Mouse (Mus musculus): ENCODE measurements around the gene Cul5. TPM values are rescaled to one million over a fixed set of nuclear protein-coding genes. Genes with fewer than 3 reads are reported as not detected.

The Cul5 gene
- 10 to 100 TPM; 76.7 to 77.9 TPM for total RNA-seq (2021)
- long read RNA-seq, experiment 1, transcript Cul5-201 (19 exons, 3,585 nt) = major isoform, 83 of 112 reads
- long read RNA-seq, experiment 1, partial matches to known transcripts = 10 of 112 reads
- long read RNA-seq, experiment 1, other reads (novel, unspliced or antisense) = 18 of 112 reads
- long read RNA-seq, experiment 2, full-length matches to known transcripts = 62 of 87 reads
- long read RNA-seq, experiment 2, partial matches to known transcripts = 7 of 87 reads
- long read RNA-seq, experiment 2, other reads (novel, unspliced or antisense) = 18 of 87 reads

GRCm38 (mm10) chr9:53669680-53670219 lies at the start of gene Cul5:
Gene Cul5 (minus strand): TSS chr9:53670014.
- no peak for DNase-seq (ENCODE audit: low spot score)

- peak; percentile 55 for DNase-seq (ENCODE audit: low spot score)
These were observed 36.3 kb upstream of the Cul5 start, which contains the start of gene Rab39 for GRCm38 (mm10) chr9:53705992-53706696. Gene Rab39 (minus strand): TSS chr9:53706232.

GRCm38 (mm10) chr9:53705491-53705991 lies 35.7 kb upstream of the Cul5 start:
- no peak for DNase-seq (ENCODE audit: low spot score)

- DNase-seq (ENCODE audit: low spot score) = no peak
These were observed 33.2 kb upstream of the Cul5 start for GRCm38 (mm10) chr9:53702991-53703390.

GRCm38 (mm10) chr9:53700496-53700895 lies 30.7 kb upstream of the Cul5 start:
- DNase-seq (ENCODE audit: low spot score) = no peak

GRCm38 (mm10) chr9:53695846-53696245 lies 26.0 kb upstream of the Cul5 start:
- no peak for DNase-seq (ENCODE audit: low spot score)

- DNase-seq (ENCODE audit: low spot score) = no peak
These were observed 23.9 kb upstream of the Cul5 start for GRCm38 (mm10) chr9:53693718-53694117.

- DNase-seq (ENCODE audit: low spot score) = no peak
These were observed 22.2 kb upstream of the Cul5 start for GRCm38 (mm10) chr9:53691745-53692670.

- DNase-seq (ENCODE audit: low spot score) = no peak
These were observed 11.0 kb upstream of the Cul5 start for GRCm38 (mm10) chr9:53680851-53681250.

GRCm38 (mm10) chr9:53676921-53677320 lies 7.1 kb upstream of the Cul5 start:
- DNase-seq (ENCODE audit: low spot score) = no peak

- DNase-seq (ENCODE audit: low spot score) = peak; percentile 84
These were observed 3.8 kb upstream of the Cul5 start for GRCm38 (mm10) chr9:53673571-53673970.

- peak; percentile 95 for DNase-seq (ENCODE audit: low spot score)
These were observed 2.7 kb downstream of the Cul5 start for GRCm38 (mm10) chr9:53667020-53667669.

GRCm38 (mm10) chr9:53666665-53667019 lies 3.2 kb downstream of the Cul5 start:
- no peak for DNase-seq (ENCODE audit: low spot score)

- DNase-seq (ENCODE audit: low spot score) = no peak
These were observed 4.4 kb downstream of the Cul5 start for GRCm38 (mm10) chr9:53665428-53665827.

GRCm38 (mm10) chr9:53664819-53665218 lies 5.0 kb downstream of the Cul5 start:
- no peak for DNase-seq (ENCODE audit: low spot score)

GRCm38 (mm10) chr9:53634796-53635195 lies 35.0 kb downstream of the Cul5 start:
- DNase-seq (ENCODE audit: low spot score) = no peak

GRCm38 (mm10) chr9:53615246-53615645 lies 54.6 kb downstream of the Cul5 start:
- DNase-seq (ENCODE audit: low spot score) = no peak

GRCm38 (mm10) chr9:53614286-53614685 lies 55.5 kb downstream of the Cul5 start:
- DNase-seq (ENCODE audit: low spot score) = no peak

GRCm38 (mm10) chr9:53609968-53610781 lies 59.6 kb downstream of the Cul5 start, which contains the start of gene Acat1:
Gene Acat1 (minus strand): TSS chr9:53610382.
- DNase-seq (ENCODE audit: low spot score) = peak; percentile 95

Measured in gastrocnemius, adult 18-20 months (tissue).